Mouse (Mus musculus): ENCODE results near the gene Bpifb6. TPM values are rescaled to one million over a fixed set of nuclear protein-coding genes. Genes with fewer than 3 reads are reported as not detected.
A peak's percentile ranks its signal among the peaks of the same experiment; 100 is the strongest.

Gene Bpifb6
- not detected in 2 replicates for polyA plus RNA-seq (2015; fragmentation: Nextera tagmentation; extraction: Ambion mirVana)

DNA sequence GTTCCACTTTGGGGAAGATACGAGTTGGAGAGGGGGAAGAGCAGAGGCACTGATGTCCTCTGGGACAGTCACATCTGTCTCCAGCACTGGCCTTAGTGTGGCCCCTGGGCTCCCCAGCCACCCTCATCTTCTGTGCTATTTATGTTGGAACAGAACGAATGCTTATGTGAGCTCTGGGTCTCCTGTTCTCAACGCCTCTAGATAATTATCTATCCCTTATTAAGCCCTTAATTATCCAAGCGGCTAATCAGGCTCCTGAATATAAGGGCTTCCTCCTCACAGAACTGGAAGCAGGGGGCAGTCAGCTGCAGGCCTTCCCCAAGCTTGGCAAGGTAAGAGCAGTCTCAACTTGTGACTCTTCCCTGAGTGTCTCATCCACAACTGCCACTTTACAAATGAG, at the start of gene Bpifb6:
Bpifb6 (plus strand) TSS at position 301 of the 400 bp plus-strand sequence.
- H3K27ac ChIP-seq (ENCODE audit: low read depth, low read length) = no peak within 1 kb of the TSS
- no peaks in the 10 kb centered on the region for H3K27me3 ChIP-seq (replicated peaks; ENCODE audit: control insufficient read depth, insufficient read depth, low read length)
- no peaks in the 10 kb centered on the region for H3K36me3 ChIP-seq (ENCODE audit: control insufficient read depth, insufficient read depth)
- 73% methylated on average over 4 of the region's 4 CpGs for WGBS
- H3K4me1 ChIP-seq (replicated peaks; ENCODE audit: control insufficient read depth, insufficient read depth, low read length) = no peaks in the 10 kb centered on the region
- H3K4me2 ChIP-seq (replicated peaks; ENCODE audit: low read depth) = no peak within 1 kb of the TSS
- ATAC-seq = no peak
- no peak within 1 kb of the TSS for H3K9ac ChIP-seq (ENCODE audit: low read depth, low read length)
- no peak for TF ChIP-seq CTCF (IDR thresholded peaks at IDR 0.05; ENCODE audit: low read depth)
- no peak within 1 kb of the TSS for H3K4me3 ChIP-seq (ENCODE audit: low read depth, low read length)
- no peaks in the 10 kb centered on the region for H3K9me3 ChIP-seq (ENCODE audit: control insufficient read depth)

DNA sequence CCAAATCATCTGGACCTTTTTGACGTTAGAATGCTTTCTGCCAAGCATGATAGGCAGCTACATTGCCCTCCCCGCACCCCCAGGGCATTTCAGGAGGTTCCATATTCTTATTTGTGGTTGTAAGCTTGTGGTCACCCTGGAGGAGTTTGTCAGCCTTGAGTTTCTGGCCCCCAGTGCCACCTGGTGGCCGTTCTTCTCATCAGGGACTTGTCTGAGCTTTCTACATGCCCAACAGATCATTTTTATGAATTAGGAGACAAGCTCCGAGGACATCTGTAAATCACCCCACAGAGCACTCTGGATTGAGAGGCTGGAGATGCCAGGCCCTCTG, 49.2 kb upstream of the Bpifb6 start:
- no peaks in the 10 kb centered on the region for H3K27me3 ChIP-seq (replicated peaks; ENCODE audit: control insufficient read depth, insufficient read depth, low read length)
- no peaks in the 10 kb centered on the region for H3K9me3 ChIP-seq (ENCODE audit: control insufficient read depth)
- H3K4me2 ChIP-seq (replicated peaks; ENCODE audit: low read depth) = no peak overlapping the region
- H3K36me3 ChIP-seq (ENCODE audit: control insufficient read depth, insufficient read depth) = no peaks in the 10 kb centered on the region
- WGBS = 51% methylated on average over 4 of the region's 4 CpGs
- H3K27ac ChIP-seq (ENCODE audit: low read depth, low read length) = no peak overlapping the region
- no peak for ATAC-seq
- H3K4me1 ChIP-seq (replicated peaks; ENCODE audit: control insufficient read depth, insufficient read depth, low read length) = no peaks in the 10 kb centered on the region
- H3K9ac ChIP-seq (ENCODE audit: low read depth, low read length) = no peak overlapping the region
- no peak overlapping the region for H3K4me3 ChIP-seq (ENCODE audit: low read depth, low read length)
- TF ChIP-seq CTCF (IDR thresholded peaks at IDR 0.05; ENCODE audit: low read depth) = peak; percentile 65

DNA sequence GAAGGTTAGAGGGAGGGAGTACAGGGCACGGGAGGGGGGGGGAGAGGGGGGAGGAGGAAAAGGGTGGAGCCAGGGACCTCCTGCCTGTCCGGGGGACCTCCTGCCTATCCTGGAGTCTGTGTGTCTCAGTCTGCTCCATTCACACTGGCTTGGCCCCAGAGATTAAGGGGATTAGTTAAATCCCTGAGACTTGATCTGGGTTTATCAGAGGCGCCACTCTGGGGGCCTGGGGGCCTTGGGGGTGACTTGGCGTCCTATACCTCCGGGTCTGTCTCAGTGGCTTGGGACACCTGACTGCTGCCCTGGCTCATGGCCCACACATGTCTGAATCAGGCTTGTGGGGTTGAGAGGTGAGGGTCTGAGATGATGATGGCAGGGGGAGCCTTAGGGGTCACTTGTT, 46.6 kb upstream of the Bpifb6 start:
- no peak for TF ChIP-seq CTCF (IDR thresholded peaks at IDR 0.05; ENCODE audit: low read depth)
- no peak for ATAC-seq
- Histone ChIP-seq H3K27me3 (replicated peaks; ENCODE audit: control insufficient read depth, insufficient read depth, low read length) (no peaks in the 10 kb centered on the region), H3K4me2 (replicated peaks; ENCODE audit: low read depth) (no peak overlapping the region), H3K4me3 (ENCODE audit: low read depth, low read length) (no peak overlapping the region), H3K9me3 (ENCODE audit: control insufficient read depth) (no peaks in the 10 kb centered on the region), H3K9ac (ENCODE audit: low read depth, low read length) (no peak overlapping the region), H3K4me1 (replicated peaks; ENCODE audit: control insufficient read depth, insufficient read depth, low read length) (no peaks in the 10 kb centered on the region), H3K27ac (ENCODE audit: low read depth, low read length) (no peak overlapping the region), H3K36me3 (ENCODE audit: control insufficient read depth, insufficient read depth) (no peaks in the 10 kb centered on the region)
- WGBS = 29% methylated on average over 5 of the region's 5 CpGs

DNA sequence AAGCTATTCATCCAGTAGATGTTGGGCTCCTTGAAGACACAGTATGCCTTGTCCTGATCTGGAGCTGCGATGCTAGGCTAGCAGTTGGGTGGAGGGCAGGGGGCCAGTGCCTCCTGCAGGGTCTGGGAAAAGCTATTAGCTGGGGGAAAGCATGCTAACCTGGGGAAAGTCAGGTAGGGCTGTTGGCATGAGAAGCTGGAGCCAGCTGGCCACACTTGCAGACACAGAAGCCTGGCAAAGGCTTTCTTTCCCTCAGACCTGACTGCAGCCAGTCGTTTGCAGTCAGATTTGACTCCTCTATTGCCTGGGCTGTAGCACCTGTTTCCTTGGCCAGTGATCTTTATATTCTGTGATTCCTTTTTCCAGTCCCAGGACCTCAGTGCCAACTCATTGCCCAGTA, 40.6 kb upstream of the Bpifb6 start:
- no peak overlapping the region for H3K4me2 ChIP-seq (replicated peaks; ENCODE audit: low read depth)
- H3K27me3 ChIP-seq (replicated peaks; ENCODE audit: control insufficient read depth, insufficient read depth, low read length) = no peaks in the 10 kb centered on the region
- no peaks in the 10 kb centered on the region for H3K4me1 ChIP-seq (replicated peaks; ENCODE audit: control insufficient read depth, insufficient read depth, low read length)
- no peaks in the 10 kb centered on the region for H3K36me3 ChIP-seq (ENCODE audit: control insufficient read depth, insufficient read depth)
- H3K27ac ChIP-seq (ENCODE audit: low read depth, low read length) = no peak overlapping the region
- ATAC-seq = no peak
- no peaks in the 10 kb centered on the region for H3K9me3 ChIP-seq (ENCODE audit: control insufficient read depth)
- WGBS = 78% methylated on average over 2 of the region's 2 CpGs
- H3K4me3 ChIP-seq (ENCODE audit: low read depth, low read length) = no peak overlapping the region
- H3K9ac ChIP-seq (ENCODE audit: low read depth, low read length) = no peak overlapping the region
- no peak for TF ChIP-seq CTCF (IDR thresholded peaks at IDR 0.05; ENCODE audit: low read depth)

DNA sequence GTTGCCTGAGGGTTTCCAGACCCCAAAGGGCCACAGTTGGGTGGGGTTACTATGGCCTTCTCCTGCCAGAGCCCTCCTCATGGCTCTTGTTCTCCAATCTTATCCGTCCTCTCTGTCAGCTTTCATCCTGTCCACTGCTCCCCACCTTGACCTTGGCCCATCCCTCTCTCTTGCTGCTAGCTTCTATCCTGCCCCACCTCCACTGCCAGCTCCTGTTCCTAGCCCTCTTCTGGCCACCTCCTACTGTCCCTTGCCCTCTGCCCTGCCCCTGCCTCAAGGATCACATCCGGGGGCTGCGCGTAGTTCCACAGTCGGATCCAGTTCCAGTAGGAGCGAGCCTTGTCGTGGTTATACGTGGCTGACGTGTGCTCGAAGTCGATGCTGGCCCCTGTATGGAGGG, 39.9 kb upstream of the Bpifb6 start:
- TF ChIP-seq CTCF (IDR thresholded peaks at IDR 0.05; ENCODE audit: low read depth) = no peak
- H3K27me3 ChIP-seq (replicated peaks; ENCODE audit: control insufficient read depth, insufficient read depth, low read length) = no peaks in the 10 kb centered on the region
- 89% methylated on average over 11 of the region's 11 CpGs for WGBS
- H3K4me1 ChIP-seq (replicated peaks; ENCODE audit: control insufficient read depth, insufficient read depth, low read length) = no peaks in the 10 kb centered on the region
- H3K4me2 ChIP-seq (replicated peaks; ENCODE audit: low read depth) = no peak overlapping the region
- no peak overlapping the region for H3K4me3 ChIP-seq (ENCODE audit: low read depth, low read length)
- H3K9me3 ChIP-seq (ENCODE audit: control insufficient read depth) = no peaks in the 10 kb centered on the region
- no peaks in the 10 kb centered on the region for H3K36me3 ChIP-seq (ENCODE audit: control insufficient read depth, insufficient read depth)
- H3K27ac ChIP-seq (ENCODE audit: low read depth, low read length) = no peak overlapping the region
- ATAC-seq = no peak
- H3K9ac ChIP-seq (ENCODE audit: low read depth, low read length) = no peak overlapping the region

DNA sequence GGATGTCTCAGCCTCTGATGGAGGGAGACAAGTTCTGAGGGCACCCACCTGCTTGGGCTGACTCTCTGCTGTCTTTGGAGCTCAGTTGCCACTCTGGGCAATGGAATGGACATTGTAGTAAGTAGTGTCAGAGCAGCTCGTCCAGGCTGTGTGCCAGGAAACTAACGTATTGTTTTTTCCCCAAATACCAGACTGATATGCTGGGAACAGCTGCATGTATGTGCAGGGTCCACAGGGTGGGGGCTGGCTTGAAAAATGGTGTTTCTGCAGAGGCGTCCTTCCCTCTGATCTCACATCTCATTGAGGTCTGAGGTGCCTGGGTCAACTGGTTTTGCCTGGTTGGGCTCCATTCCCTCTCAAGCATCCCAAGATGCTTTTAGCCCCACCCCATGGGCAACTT, 39.5 kb upstream of the Bpifb6 start:
- ATAC-seq = no peak
- Histone ChIP-seq H3K9ac (ENCODE audit: low read depth, low read length) (no peak overlapping the region), H3K4me3 (ENCODE audit: low read depth, low read length) (no peak overlapping the region), H3K4me2 (replicated peaks; ENCODE audit: low read depth) (no peak overlapping the region), H3K27ac (ENCODE audit: low read depth, low read length) (no peak overlapping the region), H3K27me3 (replicated peaks; ENCODE audit: control insufficient read depth, insufficient read depth, low read length) (no peaks in the 10 kb centered on the region), H3K36me3 (ENCODE audit: control insufficient read depth, insufficient read depth) (no peaks in the 10 kb centered on the region), H3K9me3 (ENCODE audit: control insufficient read depth) (no peaks in the 10 kb centered on the region), H3K4me1 (replicated peaks; ENCODE audit: control insufficient read depth, insufficient read depth, low read length) (no peaks in the 10 kb centered on the region)
- TF ChIP-seq CTCF (IDR thresholded peaks at IDR 0.05; ENCODE audit: low read depth) = no peak
- 47% methylated on average over 3 of the region's 3 CpGs for WGBS

DNA sequence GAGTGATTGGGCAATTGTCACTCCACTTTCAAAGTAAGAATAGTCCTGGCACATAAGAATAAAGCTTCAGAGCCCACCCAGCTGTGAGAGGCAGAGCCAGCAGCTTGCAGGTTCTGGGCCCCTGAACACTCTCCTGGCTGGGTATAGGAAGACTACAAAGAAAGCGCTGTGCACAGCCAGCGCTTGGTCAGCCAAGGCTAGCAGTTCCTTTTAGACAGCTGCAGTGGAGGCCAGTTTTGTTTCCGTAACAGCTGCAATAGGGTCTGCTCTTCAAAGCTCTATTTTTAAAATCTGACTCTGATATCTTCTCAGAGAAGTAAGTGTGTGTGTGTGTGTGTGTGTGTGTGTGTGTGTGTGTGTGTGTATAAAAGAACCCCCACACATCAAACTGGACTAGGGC, 38.2 kb upstream of the Bpifb6 start:
- H3K4me2 ChIP-seq (replicated peaks; ENCODE audit: low read depth) = no peak overlapping the region
- no peak overlapping the region for H3K9ac ChIP-seq (ENCODE audit: low read depth, low read length)
- H3K36me3 ChIP-seq (ENCODE audit: control insufficient read depth, insufficient read depth) = no peaks in the 10 kb centered on the region
- H3K9me3 ChIP-seq (ENCODE audit: control insufficient read depth) = no peaks in the 10 kb centered on the region
- no peak for TF ChIP-seq CTCF (IDR thresholded peaks at IDR 0.05; ENCODE audit: low read depth)
- 86% methylated on average over 3 of the region's 3 CpGs for WGBS
- H3K27me3 ChIP-seq (replicated peaks; ENCODE audit: control insufficient read depth, insufficient read depth, low read length) = no peaks in the 10 kb centered on the region
- H3K4me1 ChIP-seq (replicated peaks; ENCODE audit: control insufficient read depth, insufficient read depth, low read length) = no peaks in the 10 kb centered on the region
- no peak for ATAC-seq
- H3K4me3 ChIP-seq (ENCODE audit: low read depth, low read length) = no peak overlapping the region
- H3K27ac ChIP-seq (ENCODE audit: low read depth, low read length) = no peak overlapping the region
